In the genomic region with DNA sequence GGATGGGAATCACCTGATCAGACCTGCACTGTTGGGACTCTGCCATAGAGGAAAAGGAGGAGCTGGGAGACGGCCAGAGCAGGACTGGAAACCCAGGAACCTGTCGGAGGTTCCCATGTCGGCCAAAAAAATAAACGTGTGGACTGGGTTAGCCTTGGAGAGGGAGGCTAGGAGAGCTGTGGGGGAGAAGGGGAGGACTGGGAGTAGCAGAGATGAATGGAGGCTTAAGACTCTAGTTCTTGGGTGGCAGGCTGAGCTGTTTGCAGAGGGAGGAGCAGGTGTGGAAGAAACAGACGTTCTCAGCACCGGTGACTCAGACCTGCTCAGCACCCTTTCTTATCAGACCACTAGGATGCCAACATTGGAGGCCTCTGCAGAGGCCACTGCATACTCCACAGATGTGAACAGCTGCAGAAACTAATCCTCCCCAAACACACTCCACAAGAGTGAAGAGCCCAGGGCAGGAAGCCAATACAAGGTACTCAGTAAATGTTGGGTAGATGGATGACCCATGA, we compare ENCODE assay signal across 9 mouse cellular contexts. TPM values are rescaled to one million over a fixed set of nuclear protein-coding genes. Genes with fewer than 3 reads are reported as not detected.
A peak's percentile ranks its signal among the peaks of the same experiment; 100 is the strongest.
DNase-seq lines count a peak whose midpoint lies in the region; ATAC-seq lines count a peak whose summit lies in the region.
"Had no signal": no experiment of that assay in that cellular context is flagged by ENCODE, and none has a peak within 500 bp of the region (broad histone marks: within the 10 kb centered on the region; RNA-seq: fewer than 3 reads in every experiment).

No protein-coding gene starts in this region.

- H3K36me3 ChIP-seq in embryonic facial prominence, embryonic 14.5 days (ENCODE audit: control insufficient read depth, insufficient read depth, low read length), result no peaks in the 10 kb centered on the region

- H3K27ac ChIP-seq in embryonic facial prominence, embryonic 14.5 days (replicated peaks; ENCODE audit: low read depth, low read length), result no peak overlapping the region

- no peak overlapping the region for H3K9ac ChIP-seq in embryonic facial prominence, embryonic 14.5 days (ENCODE audit: low read depth, low read length)

- peak; percentile 71 for DNase-seq in kidney, adult 11 months
- DNase-seq in kidney, postnatal 4 days, result no peak
- peak; percentile 78 for DNase-seq in NIH3T3 (ENCODE audit: low read depth)
- DNase-seq in embryonic facial prominence, embryonic 14.5 days (ENCODE audit: low spot score), result peak; percentile 12
- peak; percentile 44 for DNase-seq in lung, postnatal 25 days (ENCODE audit: low spot score)
- DNase-seq in spleen, postnatal 10 days (ENCODE audit: low spot score in 2 of 2), result no peak
- DNase-seq in adrenal gland, adult 8-10 months, result no peak

- 41% methylated on average over 6 of the region's 6 CpGs for WGBS in embryonic facial prominence, embryonic 14.5 days

- H3K4me3 ChIP-seq in embryonic facial prominence, embryonic 14.5 days (ENCODE audit: low read depth, low read length), result no peak overlapping the region
- H3K4me3 ChIP-seq: megakaryocyte, embryonic 14.5 days had no signal

- no peaks in the 10 kb centered on the region for H3K27me3 ChIP-seq in embryonic facial prominence, embryonic 14.5 days (replicated peaks; ENCODE audit: control insufficient read depth, insufficient read depth, low read length)

- H3K4me1 ChIP-seq in embryonic facial prominence, embryonic 14.5 days (ENCODE audit: control insufficient read depth, insufficient read depth, low read length), result no peaks in the 10 kb centered on the region

- H3K9me3 ChIP-seq in embryonic facial prominence, embryonic 14.5 days (ENCODE audit: control insufficient read depth, low read length), result no peaks in the 10 kb centered on the region
- H3K9me3 ChIP-seq: megakaryocyte, embryonic 14.5 days had no signal

- H3K4me2 ChIP-seq in embryonic facial prominence, embryonic 14.5 days (ENCODE audit: low read depth, low read length), result peak overlapping the region; percentile 98; the same call in 1 of the 2 replicates

- no peak for ATAC-seq in embryonic facial prominence, embryonic 14.5 days (ENCODE audit: low read depth)
- ATAC-seq in erythroid progenitor cell, adult 5-6 weeks (replicated peaks; ENCODE audit: low FRiP score, poor library complexity, severe bottlenecking), result no peak

RNA-seq across cellular contexts. Expression of a gene that starts 1.9 kb away (rescaled TPM):
- 6.7 and 8.9 TPM in 2 replicates for polyA plus RNA-seq in embryonic facial prominence, embryonic 14.5 days (2014; fragmentation: Nextera tagmentation; extraction: Ambion mirVana)
- 0.72 and 0.84 TPM in 2 replicates for total RNA-seq in erythroid progenitor cell, adult 5-6 weeks (2015; ENCODE audit: low replicate concordance)
- 1.2 and 1.7 TPM in 2 replicates for total RNA-seq in erythroid progenitor cell, adult 5-6 weeks (2017; ENCODE audit: low replicate concordance)
- total RNA-seq in adrenal gland, adult 8-10 months (2022), result 10 to 100 TPM; 16.2 to 27.2 (median 21.0) TPM

RNA-seq across cellular contexts. Expression of a gene that starts 43.2 kb away (rescaled TPM):
- polyA plus RNA-seq in embryonic facial prominence, embryonic 14.5 days (2014; fragmentation: Nextera tagmentation; extraction: Ambion mirVana), result 15.1 and 15.7 TPM in 2 replicates
- 0.36 and 0.84 TPM in 2 replicates for total RNA-seq in erythroid progenitor cell, adult 5-6 weeks (2015; ENCODE audit: low replicate concordance)
- 3.6 TPM in 1 of 2 replicates, not detected in the other for total RNA-seq in erythroid progenitor cell, adult 5-6 weeks (2017; ENCODE audit: low replicate concordance)
- 10 to 100 TPM; 41.7 to 59.0 (median 53.0) TPM for total RNA-seq in adrenal gland, adult 8-10 months (2022)

Comparison
In these comparisons a context has a peak if more than half of its experiments do, and no peak if none do; other contexts are left out.
1. DNase-seq: peak in kidney, adult 11 months (single experiment), NIH3T3 (single experiment), embryonic facial prominence, embryonic 14.5 days (single experiment) and lung, postnatal 25 days (single experiment); none in kidney, postnatal 4 days (0 of 2), spleen, postnatal 10 days (0 of 2) and adrenal gland, adult 8-10 months (single experiment).
2. RNA of a gene that starts 1.9 kb away (total RNA-seq): 16.2 to 27.2 TPM in adrenal gland, adult 8-10 months; 0.72 to 1.7 TPM in erythroid progenitor cell, adult 5-6 weeks; every median in the first group is over 4 times any median in the second.
3. RNA of a gene that starts 43.2 kb away (total RNA-seq): 41.7 to 59.0 TPM in adrenal gland, adult 8-10 months; 0.36 to 3.6 TPM in erythroid progenitor cell, adult 5-6 weeks; every median in the first group is over 4 times any median in the second.